8 mouse cellular contexts compared by ENCODE assay signal in the genomic region with DNA sequence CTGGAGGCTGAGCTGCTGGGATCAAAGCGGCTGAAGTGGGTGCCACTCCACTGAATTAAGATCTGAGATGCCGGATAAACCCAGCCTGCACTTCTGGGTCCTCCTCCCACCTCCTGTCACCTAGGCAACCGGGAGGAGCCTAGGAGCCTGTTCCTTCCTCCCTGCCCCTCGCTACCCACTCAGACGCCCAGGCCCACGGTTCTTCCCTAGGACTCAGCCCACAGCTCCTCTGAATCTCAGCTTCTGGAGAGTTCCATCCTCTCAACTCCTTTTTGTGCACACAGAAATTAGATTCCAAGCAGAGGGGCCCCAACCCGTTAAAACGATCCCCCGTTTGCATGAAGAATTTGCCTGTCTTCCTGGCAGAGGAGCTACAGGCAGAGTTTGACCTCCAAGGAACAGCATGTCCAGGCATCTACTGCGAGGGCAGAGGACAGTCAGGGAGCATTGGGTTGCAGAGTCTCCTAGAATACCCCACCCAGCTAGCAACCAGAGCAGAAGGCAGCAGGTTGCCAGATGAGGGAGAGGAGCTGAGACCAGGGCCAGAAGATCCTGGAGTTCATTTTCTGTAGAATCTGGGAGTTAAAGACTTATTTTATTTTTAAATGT.
A peak's percentile ranks its signal among the peaks of the same experiment; 100 is the strongest.
DNase-seq lines count a peak whose midpoint lies in the region; ATAC-seq lines count a peak whose summit lies in the region.

No protein-coding gene starts in this region.

- ATAC-seq in hindbrain, embryonic 12.5 days (ENCODE audit: low FRiP score) = peak; percentile 73
- ATAC-seq in lung, embryonic 16.5 days (ENCODE audit: low read depth) = peak; percentile 97
- ATAC-seq in megakaryocyte progenitor cell, adult 5-6 weeks (replicated peaks; ENCODE audit: poor library complexity) = no peak

- no peaks in the 10 kb centered on the region for H3K36me3 ChIP-seq in hindbrain, embryonic 12.5 days
- no peaks in the 10 kb centered on the region for H3K36me3 ChIP-seq in lung, embryonic 16.5 days (ENCODE audit: control insufficient read depth, insufficient read depth, low read length)

- peak overlapping the region; percentile 27; the same call in 1 of the 2 replicates for H3K9ac ChIP-seq in hindbrain, embryonic 12.5 days
- H3K9ac ChIP-seq in lung, embryonic 16.5 days (ENCODE audit: low read length) = peak overlapping the region; percentile 39; the same call in 1 of the 2 replicates

- DNase-seq in WW6 (ENCODE audit: low read depth, low spot score) = peak; percentile 54
- peak; percentile 38 to 42 for DNase-seq in cerebellum, postnatal 4 days (ENCODE audit: low spot score in 2 of 2)
- peak; percentile 54 for DNase-seq in gastrocnemius, adult 18-20 months (ENCODE audit: low spot score)
- DNase-seq in layer of hippocampus, adult 9-11 months = peak; percentile 87
- peak; percentile 74 for DNase-seq in retina, embryonic 14.5 days (ENCODE audit: low spot score)

- H3K4me1 ChIP-seq in hindbrain, embryonic 12.5 days = peaks cover 13% of the 10 kb centered on the region
- peaks cover 15% of the 10 kb centered on the region for H3K4me1 ChIP-seq in lung, embryonic 16.5 days (replicated peaks; ENCODE audit: control insufficient read depth, insufficient read depth, low read length)

- no peaks in the 10 kb centered on the region for H3K27me3 ChIP-seq in hindbrain, embryonic 12.5 days
- H3K27me3 ChIP-seq in lung, embryonic 16.5 days (ENCODE audit: control insufficient read depth, insufficient read depth, low read depth, low read length) = no peaks in the 10 kb centered on the region

- peak overlapping the region; percentile 50 for H3K4me2 ChIP-seq in hindbrain, embryonic 12.5 days (replicated peaks)
- H3K4me2 ChIP-seq in lung, embryonic 16.5 days (ENCODE audit: low read depth, low read length) = peak overlapping the region; percentile 38

- 1% methylated on average over 10 of the region's 10 CpGs for WGBS in hindbrain, embryonic 12.5 days
- WGBS in lung, embryonic 16.5 days = 3% methylated on average over 10 of the region's 10 CpGs

- peaks cover 10% of the 10 kb centered on the region for H3K9me3 ChIP-seq in hindbrain, embryonic 12.5 days (replicated peaks)
- peaks cover 8% of the 10 kb centered on the region for H3K9me3 ChIP-seq in lung, embryonic 16.5 days (ENCODE audit: control insufficient read depth, low read length)

- H3K27ac ChIP-seq in hindbrain, embryonic 12.5 days = peak overlapping the region; percentile 69
- H3K27ac ChIP-seq in lung, embryonic 16.5 days (ENCODE audit: low read length) = peak overlapping the region; percentile 89

- peak overlapping the region; percentile 13 for H3K4me3 ChIP-seq in hindbrain, embryonic 12.5 days
- peak overlapping the region; percentile 1 for H3K4me3 ChIP-seq in lung, embryonic 16.5 days (ENCODE audit: low read length)
